Mouse (Mus musculus) bone marrow macrophage, adult 2 months (primary cell): ENCODE measurements around the gene Tipin.

Experiments used
- CTCF ChIP-seq: IDR thresholded peaks from 2 replicates; pipeline ENCODE4 v1.5.1; 2012; ENCODE audit warnings: low read depth, mild to moderate bottlenecking, low read length, moderate library complexity
- POLR2A ChIP-seq: IDR thresholded peaks from 2 replicates; pipeline ENCODE4 v1.6.1; 2012; ENCODE audit warnings: mild to moderate bottlenecking, low read depth, low read length, borderline replicate concordance

DNA sequence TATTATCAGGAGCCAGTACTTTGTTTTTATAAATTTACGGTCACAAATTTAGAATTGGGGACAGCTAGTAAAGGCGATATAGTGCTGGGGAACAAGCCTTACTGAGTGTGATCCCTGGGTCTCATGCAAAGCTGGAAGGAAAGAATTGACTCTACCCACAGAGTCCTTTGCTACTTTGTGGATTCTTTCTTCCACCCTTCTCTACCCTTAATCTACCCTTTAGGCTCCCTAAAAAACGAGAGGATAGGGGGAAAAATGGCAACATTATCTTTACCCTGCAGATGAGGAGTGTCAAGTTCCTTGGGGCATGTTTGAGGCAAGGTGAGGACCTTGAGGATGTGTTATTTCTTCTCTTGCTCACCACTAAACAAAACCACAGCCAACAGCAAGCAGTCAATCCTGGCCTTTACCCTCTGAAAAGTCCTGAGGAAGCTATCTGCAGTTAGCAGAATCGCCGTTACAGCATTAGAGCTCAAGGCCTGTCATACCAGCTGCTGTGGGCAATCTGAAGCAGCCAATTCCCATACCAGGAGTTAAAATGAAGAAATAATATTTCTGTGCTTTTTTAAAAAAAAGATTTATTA is 1.1 kb downstream of the Tipin start:
- TF ChIP-seq POLR2A = no peak
- no peak for TF ChIP-seq CTCF
